Mouse (Mus musculus) frontal cortex, postnatal 14 days (tissue): ENCODE results near the gene Rbpjl.

Experiments
- DNase-seq, 2 experiments: peaks; one replicate each; pipeline ENCODE4 v3.0.0; 2022; ENCODE audit warnings: low spot score in 2 of 2

Gene Rbpjl

DNA sequence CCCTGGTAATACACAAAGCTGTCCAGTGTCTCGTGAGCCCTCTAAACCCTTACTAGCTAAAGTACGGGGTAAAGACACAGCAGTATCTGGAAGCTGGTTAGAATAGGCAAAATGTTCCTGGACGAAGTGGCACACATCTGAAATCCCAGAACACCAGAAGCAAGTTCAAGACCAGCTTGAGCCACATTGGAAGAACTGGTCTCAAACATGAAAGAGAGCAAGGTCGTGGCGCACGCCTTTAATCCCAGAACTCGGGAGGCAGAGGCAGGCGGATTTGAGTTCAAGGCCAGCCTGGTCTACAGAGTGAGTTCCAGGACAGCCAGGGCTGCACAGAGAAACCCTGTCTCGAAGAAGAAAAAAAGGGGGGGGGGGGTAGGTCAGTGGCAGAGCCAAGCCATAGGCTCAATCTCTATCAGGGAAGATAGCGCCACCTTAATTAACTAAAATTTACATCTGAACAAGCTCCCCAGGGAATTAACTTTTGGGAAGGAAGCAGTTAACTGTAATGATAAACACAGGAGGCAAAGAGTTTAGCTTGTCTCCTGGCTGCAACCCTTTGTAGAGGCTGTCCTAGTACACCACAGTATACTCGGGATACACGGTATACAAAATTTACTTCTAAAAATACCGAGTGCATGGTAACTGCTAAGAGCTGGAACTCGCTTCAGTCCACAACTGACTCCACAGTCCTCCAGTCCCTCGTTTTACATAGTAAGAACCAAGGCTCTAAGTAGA, 27.1 kb downstream of the Rbpjl start:
- no peak for DNase-seq

DNA sequence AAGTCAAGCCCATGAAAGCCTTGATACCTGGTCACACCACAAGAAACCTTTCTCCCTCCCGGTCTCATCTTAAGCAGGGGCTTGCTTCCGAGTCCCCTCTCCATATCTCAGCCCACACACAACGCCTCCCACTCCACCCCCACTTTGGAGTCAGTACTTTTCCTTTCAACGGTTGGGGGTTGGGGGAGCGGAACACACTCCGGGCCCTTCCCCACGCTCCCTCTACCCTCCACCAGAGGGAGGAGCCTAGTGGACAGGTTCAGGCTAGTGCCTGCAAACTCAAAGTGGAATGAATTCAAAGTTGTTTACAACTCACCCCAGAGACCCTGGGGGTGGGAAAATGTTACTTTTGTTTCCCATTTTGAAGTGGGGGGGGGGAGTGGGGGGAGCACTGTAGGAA, 27.8 kb downstream of the Rbpjl start:
- no peak for DNase-seq

DNA sequence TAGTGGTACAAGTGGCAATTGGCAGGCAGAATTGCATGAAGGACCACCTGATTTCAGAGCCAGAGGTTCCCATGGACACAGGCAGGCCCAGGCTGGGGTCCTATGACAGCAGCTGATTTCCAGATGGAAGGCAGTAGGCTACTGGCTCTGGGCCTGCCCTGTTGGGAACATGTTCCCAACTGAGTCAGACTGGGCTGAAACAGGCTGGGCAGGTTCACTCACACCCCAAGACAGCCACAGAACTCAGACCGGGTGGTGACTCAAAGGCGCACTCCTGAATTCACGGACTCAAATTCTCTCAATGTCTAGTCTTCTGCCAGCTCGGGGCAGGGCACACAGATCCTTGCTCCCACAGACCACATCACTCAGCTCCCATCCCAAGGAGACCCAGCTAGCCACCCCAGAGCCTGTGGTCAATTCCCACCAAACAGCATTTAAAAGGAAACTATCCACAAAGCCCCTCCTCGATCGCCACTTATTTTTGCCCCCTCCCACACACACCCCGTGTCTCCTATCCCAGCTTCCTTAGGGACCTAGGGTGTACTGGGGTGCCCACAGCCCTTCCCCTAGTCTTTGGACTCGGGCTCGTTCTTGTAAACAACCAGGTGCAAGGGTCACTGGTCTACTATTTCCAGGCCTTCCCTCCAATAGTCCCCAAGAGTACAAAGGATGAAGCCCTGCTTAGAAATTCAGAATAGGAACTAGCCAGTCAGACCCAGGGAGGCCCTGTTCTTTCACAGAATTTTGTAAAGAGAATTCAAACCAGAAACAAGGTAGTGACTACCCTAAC, 28.9 kb downstream of the Rbpjl start:
- no peak for DNase-seq

DNA sequence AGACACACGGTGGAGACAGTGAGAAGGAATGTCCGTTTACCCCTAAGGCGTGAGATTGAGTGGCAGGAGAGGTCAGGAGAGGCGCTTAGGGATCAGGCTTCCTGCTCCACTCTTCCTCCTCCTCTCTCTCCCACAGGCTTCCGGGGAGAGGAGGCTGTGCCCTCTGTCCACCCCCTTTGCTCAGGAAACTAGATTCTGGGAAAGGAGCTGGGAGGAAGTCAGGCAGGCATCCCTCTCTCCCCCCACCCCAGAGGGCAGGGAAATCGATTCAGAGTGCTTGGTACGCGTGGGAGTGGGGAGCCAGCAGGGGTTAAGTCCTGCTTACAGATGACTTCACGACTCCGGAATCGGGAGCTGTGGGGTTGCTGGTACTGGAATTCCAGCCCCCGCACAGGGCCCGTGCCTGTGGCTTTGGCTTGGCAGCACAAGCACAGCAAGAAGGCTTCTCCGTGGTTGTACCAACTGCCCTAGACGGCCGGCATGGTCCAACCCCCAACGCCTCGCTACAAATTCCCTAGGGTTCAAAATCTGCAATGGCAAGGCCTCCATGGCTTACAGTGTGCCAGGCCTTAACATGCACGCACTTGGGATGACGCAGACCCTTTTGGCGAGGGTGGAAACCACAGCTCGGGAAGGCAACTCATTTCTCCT, 29.7 kb downstream of the Rbpjl start:
- no peak for DNase-seq

DNA sequence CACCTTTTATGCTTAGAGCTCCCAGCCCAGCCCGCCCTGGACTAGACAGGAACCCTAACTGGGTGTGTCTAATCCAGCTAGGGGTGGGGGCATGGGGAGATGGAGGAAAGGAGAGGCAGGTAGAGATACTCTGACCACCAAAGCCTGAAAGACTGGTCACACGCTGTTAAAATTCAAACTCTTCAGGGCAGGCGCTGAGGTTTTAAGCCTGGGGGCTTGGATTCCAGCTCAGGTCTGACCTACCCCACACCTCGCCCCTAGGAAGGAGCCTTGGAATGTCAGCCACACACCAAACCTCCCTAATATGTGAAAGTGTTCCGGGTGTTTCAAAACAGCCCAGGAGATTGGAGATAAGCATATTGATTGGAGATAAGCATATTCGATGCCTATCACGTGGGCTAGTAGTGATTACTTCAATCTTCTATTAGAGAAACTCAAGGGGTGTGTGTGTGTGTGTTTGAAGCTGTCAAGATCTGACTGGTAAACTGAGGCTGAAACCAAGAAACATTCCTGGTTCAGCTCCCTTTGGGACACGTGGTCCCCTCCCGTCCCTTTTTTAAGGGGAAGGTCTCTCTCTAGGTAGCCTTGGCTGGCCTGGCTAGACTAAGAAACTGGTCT, 30.4 kb downstream of the Rbpjl start:
- DNase-seq: no peak

DNA sequence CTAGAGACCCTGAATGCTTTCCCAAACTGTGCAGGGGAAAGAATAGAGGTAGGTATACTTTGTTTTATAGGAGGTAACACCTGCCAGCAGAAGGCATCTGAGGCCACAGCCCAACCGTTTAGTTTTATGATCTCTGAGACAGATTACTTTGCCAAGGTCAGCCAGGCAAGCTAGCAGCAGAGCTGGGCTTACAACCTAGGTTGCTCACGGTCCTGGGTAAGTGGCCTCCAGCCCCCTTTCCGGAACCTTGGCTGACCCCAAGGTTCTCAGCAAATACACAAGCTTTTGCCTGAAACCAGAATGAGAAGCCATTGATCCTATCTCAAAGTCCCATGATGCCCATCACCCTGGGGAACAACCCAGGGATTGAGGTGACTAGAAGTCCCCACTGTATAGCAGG, 31.7 kb downstream of the Rbpjl start:
- DNase-seq: no peak

DNA sequence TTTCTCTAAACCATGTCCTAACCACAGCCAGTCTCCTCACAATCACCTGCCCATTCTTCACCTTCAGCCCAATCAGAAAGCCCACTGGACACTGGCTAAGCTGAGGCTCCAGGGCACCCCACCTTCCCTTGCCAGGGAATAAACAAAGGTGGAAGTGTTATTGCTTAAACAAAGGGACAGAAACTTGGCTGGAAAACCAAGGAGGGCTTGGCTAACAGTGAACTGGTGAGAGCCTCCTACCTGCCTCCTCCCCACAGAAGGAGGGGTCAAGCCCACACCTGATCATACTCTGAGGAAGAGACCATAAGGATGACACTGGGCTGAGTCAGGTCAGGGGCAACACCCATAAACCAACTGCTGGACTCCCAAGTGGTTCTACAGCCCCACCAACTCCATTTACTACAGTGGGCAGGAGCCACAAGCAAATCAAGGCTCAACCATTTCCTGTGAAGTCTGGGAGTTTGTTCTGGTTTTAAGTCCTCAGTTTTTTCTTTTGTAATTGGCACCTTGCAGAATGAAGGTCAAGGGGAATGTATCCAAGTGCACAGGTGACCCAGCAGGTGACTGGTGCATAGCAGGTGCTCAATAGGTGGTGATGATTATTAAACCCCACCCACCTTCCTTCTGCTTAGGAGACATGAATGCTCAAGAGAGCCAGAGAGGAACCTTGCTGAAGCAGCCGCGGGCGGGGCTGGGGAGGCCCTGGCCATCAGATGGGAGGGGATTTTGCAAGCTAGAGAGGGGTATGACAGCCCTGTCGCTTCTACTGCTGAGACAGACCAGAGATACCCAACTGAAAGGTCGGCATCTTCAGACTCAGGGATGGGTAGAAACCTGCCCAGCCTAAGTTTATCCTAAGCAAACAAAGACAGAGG, 32.5 kb downstream of the Rbpjl start:
- DNase-seq: no peak

DNA sequence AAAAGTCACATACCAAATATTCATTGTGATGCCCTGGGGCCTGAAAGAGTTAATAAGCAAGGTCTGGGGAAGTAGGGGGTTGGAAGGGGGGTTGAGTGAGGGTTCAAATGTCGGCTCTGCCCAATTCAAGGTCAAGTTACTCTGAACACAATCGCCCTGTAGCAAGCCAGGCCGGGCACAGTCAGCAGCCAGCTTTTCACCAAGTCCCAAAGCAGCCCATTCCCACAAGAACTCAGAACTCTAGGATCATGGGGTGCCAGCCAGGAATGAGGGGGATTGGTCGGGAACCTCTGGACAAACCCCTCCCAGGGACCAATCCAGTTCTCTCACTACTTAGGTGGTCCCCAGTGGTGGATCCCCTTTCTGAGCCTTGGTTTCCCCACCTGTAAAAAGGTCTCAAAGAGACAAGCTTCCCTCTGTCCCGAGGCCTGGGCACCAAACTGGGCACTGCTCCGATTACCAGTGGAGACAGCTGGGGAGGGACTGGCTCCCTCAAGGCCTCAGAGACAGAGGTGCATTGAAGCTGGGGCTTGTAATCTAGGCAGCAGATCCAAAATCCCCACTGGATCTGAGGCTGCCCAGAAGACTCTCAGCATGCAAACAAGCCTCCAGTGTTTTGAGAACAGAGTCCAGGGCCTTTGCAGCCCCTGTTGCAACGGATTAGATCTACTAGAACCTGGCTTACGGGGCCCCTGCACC, 33.4 kb downstream of the Rbpjl start:
- peak in 1 of 2 experiments; percentile 27 for DNase-seq

DNA sequence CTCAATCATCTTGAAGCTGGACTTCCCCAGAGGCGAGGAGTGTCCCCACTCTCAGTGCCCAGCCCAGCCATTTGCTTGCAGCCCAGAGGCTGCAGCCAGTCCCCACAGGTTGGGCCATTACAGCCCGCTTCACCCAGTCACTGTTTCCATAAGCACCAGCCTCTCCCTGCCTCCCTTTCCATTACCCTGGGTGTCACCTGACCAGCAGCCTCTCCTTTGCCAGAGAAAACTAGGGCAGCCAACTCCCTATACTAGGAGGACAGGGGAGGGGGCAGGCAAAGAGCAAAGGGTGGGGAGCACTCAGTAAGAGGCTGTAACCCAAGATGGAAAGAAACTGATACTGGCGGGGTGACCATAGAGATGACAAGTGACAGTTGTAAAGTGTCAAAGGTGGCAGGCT, 34.0 kb downstream of the Rbpjl start:
- no peak for DNase-seq

DNA sequence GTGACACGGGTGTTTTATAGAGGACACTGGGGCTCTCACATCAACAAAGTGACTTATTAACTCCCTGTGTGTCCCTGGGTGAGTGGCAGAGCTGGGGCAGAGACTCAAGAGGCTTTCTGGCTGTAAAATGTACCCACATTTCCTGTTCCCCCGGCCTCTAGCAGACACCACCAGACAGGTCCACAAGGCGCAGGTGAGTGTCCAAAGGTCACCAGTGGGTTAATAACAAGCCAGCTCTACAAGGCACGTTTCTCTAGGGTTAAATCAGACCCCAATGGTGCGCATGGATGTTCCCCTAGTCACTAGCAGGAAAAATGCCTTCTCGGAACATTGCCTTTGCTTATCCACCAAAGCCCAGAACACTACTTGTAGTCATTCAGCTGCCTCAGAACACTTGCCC, 34.8 kb downstream of the Rbpjl start:
- no peak for DNase-seq

DNA sequence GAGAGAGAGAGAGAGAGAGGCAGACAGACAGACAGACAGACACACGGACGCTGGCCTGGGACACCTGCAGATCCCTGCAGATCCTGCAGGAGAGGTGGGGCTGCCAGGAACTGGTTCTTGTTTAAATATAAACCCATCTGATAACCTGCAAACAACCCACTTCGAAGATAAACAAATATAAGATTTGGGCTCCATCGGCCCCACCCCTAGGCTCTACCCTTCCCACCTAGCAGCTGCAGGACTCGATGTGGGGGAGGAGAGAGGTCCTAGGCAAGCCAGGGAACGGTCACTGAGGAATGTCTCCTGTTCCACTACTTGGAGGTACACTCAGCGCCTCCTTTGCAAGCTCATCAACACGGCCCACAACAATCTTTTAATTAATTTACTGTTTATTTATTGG, 35.3 kb downstream of the Rbpjl start:
- DNase-seq: no peak

DNA sequence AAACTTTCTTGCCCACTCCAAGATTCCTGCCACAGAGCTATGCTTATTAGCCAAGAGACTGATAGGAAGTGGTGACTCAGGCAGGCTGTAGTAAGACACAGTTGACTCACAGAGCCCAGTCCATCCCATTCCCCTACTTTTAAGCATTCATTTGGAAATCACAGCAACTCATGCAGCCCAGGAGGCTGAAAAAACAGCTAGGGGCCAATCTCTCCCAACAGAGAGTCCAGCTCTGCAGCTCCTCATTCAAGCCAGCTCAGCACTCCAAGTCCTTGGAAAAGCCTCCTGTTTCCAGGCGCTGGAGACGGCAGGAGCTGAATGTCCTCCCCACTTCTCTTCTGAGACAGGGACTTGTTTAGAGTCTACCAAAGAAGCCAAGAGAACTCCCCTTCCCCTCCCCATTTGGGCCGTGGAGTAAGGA, 36.1 kb downstream of the Rbpjl start:
- peak in 1 of 2 experiments; percentile 49 for DNase-seq

DNA sequence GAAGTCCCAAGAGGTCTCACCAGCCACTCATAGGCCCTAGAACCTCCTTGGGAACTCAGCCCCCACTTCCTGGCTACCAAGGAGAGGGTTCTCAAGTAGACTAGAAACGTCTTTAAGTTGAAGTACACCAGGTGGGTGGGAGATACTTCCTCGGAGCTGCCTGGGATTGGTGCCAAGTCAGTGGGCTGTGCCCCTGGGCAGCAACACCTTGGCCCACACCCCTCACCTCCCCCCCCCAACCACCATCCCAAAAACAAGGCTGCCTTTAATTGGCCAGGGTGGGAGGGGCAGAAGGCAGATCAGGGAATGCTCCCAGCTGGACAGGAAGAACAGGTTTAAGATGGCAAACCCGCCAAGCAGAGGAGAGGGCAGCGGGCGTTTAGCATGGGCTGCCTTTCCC, 37.4 kb downstream of the Rbpjl start:
- DNase-seq: no peak

DNA sequence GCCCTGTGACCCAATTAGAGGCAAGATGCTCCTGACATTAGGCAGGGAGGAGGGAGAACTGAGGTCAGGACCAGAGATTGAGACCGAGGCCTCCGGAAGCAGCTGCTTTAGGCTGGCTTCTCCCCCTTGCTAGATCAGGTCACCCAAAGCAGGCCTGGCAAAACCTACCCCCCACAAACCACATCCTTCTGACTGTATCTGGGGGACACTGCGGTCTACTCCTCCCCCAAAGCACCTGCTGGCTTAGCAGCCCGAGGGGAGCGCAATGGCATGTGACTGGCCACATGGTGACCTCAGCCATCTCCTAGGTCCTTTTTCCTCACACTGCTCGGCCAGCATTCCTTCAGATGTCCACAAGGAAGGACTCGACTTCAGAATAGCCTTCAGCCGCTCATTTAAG, 38.2 kb downstream of the Rbpjl start:
- no peak for DNase-seq

DNA sequence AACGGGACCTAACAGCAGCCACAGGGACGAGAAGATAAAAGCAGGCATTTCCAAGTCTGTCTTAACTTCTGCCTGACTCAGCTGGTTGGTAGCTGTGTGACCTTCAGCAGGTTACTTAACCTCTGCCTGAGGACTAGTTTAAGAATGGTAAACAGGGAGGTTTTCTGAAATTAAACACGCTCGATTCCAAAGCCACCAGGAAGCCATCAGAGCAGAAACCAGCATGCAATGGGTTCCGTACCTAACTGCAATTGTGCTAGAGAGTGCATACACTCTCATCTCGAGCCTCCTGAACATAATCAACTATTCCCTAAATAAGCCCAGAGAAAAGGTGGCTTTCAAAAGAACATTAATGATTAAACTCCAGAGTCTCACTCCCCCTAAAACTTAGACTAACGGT, 38.8 kb downstream of the Rbpjl start:
- DNase-seq: no peak

DNA sequence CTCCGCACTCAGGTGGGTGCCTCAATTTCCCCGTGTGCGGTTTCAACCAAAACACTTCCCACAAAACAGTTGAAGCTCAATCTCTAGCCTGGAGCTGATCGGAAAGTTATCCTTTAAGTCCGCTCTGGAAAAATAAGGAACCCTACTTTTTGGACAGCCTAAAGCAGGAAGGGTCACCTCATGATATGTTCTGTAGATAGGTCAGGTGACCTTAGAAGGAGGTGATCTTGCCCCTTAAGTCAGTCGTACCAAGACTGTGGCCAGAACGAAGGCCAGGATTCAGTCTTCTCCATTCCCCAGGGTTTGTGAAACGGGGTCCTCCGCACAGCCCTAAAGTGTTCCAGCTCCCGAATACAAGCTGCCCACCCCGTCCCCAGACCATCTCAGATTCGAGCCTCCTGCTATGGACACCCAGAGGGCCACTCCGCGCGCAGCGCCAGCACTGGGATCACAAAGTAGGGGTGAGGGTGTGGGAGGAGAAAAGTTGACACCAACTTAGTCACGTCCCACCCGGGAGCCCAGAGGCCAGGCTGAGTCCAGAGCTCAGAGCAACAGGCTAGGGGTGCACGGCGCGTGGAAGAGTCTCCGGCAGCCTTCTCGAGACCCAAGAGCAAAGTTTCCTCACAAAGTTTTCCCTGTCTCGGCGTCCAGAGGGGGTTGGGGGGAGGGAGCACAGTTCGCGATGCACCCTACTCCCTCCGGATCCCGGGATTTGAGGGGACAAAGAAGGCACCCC, 39.5 kb downstream of the Rbpjl start:
- DNase-seq: no peak

DNA sequence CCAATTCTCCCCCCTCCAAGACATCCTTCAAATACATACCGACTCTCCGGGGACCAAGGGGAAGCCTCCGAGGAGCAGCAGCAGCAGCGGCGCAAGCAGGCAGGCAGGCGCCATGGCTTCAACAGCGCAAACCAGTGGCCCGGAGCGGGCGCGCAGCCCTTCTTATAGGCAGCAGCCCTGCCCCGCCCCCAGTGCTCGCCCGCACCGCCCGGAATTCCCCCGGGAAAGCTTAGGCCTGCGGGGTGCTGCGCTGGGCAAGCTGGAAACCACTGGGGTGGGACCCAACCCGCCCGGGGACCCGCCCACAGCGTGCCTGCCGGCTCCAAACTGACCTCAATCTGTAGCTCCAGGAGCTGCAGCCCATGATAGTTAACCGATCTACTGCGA, 40.1 kb downstream of the Rbpjl start:
- peak; percentile 38 to 62 for DNase-seq

DNA sequence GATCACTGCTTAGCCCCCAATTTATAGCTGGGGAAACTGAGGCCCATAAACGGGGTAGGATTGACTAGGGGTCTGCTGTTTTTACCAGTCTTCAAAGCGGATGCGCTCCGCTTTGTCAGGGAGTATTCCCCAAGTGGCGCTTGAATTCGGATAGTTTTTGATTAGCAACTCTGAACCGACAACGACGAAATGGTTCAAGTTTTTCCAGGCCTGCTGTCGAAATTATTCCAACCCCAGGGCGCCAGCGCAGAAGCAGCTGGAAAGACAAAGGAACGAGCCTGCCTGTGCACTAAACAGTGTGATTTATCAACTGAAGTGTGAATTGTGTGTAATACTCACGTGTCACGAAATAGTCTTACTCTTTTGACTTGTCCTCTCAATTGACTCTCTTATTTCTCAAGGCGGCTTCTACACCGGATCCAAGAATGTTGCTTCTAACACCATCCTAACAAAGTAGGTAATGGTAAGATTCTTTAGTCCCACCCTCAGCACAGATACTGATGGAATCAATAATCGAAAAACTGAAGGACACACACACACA, 40.6 kb downstream of the Rbpjl start, which contains the start of gene Sdc4:
Gene Sdc4 (minus strand): TSS at position 428 of the 541 bp plus-strand sequence.
- no peak for DNase-seq

DNA sequence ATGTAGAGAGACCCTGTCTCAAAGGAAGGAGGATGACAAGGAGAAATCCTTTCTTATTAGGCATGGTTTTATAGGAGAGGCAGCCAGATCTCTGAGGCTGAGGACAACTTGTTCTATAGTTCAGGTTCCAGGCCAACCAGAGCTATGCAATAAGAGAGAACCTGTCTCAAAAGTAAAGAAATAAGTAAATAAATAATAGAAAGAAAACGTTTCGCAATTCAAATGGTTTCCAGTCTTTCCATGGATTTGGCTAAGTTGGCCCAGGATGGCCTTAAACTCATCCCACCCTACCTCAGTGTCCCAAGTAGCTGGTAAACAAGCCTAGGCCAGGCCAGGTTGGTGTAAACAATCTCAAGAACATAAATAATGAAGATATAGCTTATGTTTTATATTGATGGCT, 41.8 kb downstream of the Rbpjl start:
- no peak for DNase-seq
